Mouse (Mus musculus): Measurements from ENCODE around the gene Aff4. TPM values are rescaled to one million over a fixed set of nuclear protein-coding genes. Genes with fewer than 3 reads are reported as not detected.

Aff4 gene
- total and polyA plus RNA-seq, 3 experiments: 4.5 to 246 (median 86.2) TPM

GRCm38 (mm10) chr11:53469968-53470695, 119.5 kb downstream of the Aff4 start, which contains the start of gene Gm9837:
Gm9837 (minus strand) TSS chr11:53470479.
- DNase-seq (ENCODE audit: low spot score) (peak; percentile 73), ATAC-seq (ENCODE audit: extremely low read depth, insufficient number of reproducible peaks, low FRiP score, poor library complexity, severe bottlenecking) (no peak)
- Histone ChIP-seq H3K4me1 (ENCODE audit: insufficient read depth, low read depth, low read length) (peaks cover 43% of the 10 kb centered on the region), H3K27me3 (ENCODE audit: insufficient read depth, low read length) (peaks cover 65% of the 10 kb centered on the region), H3K4me3 (ENCODE audit: low read depth, low read length) (peak within 1 kb of the TSS; percentile 46; the same call in 1 of the 2 replicates), H3K36me3 (replicated peaks) (no peaks in the 10 kb centered on the region), H3K9me3 (replicated peaks) (no peaks in the 10 kb centered on the region)
- peak; percentile 88 for TF ChIP-seq CTCF (IDR thresholded peaks at IDR 0.05; ENCODE audit: low read depth, low read length)
- TF ChIP-seq GATA1 (IDR thresholded peaks at IDR 0.05; ENCODE audit: borderline replicate concordance, low read length): no peak

Other genes with a start within 250 kb of the Aff4 start
- 279 and 280 TPM in 2 replicates for gene Hspa4, start 50.4 kb upstream of the Aff4 start, total RNA-seq (2014; fragmentation: Nextera tagmentation)
- 327 and 391 TPM in 2 replicates for gene Hspa4, start 50.4 kb upstream of the Aff4 start, total RNA-seq (2017)
- 55.9 and 57.1 TPM in 2 replicates for gene Hspa4, start 50.4 kb upstream of the Aff4 start, polyA plus RNA-seq (2012)
- gene Zcchc10, start 26.2 kb upstream of the Aff4 start, total RNA-seq (2014; fragmentation: Nextera tagmentation): 22.6 and 30.5 TPM in 2 replicates
- gene Zcchc10, start 26.2 kb upstream of the Aff4 start, total RNA-seq (2017): 5.1 and 8.8 TPM in 2 replicates
- 2.6 and 2.8 TPM in 2 replicates for gene Zcchc10, start 26.2 kb upstream of the Aff4 start, polyA plus RNA-seq (2012)
- not detected in 2 replicates for gene Leap2, start 72.3 kb downstream of the Aff4 start, total RNA-seq (2014; fragmentation: Nextera tagmentation)
- gene Leap2, start 72.3 kb downstream of the Aff4 start, total RNA-seq (2017): not detected in 2 replicates
- gene Leap2, start 72.3 kb downstream of the Aff4 start, polyA plus RNA-seq (2012): not detected in 2 replicates
- gene Uqcrq, start 80.0 kb downstream of the Aff4 start, total RNA-seq (2014; fragmentation: Nextera tagmentation): 63.3 and 67.6 TPM in 2 replicates
- gene Uqcrq, start 80.0 kb downstream of the Aff4 start, total RNA-seq (2017): 25.6 and 30.4 TPM in 2 replicates
- gene Uqcrq, start 80.0 kb downstream of the Aff4 start, polyA plus RNA-seq (2012): 167 and 193 TPM in 2 replicates
- 1.8 TPM in 1 of 2 replicates, not detected in the other for gene Gdf9, start 80.2 kb downstream of the Aff4 start, total RNA-seq (2014; fragmentation: Nextera tagmentation)
- gene Gdf9, start 80.2 kb downstream of the Aff4 start, total RNA-seq (2017): 0.38 and 1.2 TPM in 2 replicates
- gene Gdf9, start 80.2 kb downstream of the Aff4 start, polyA plus RNA-seq (2012): 0.10 TPM in 1 of 2 replicates, not detected in the other
- gene Gm10447, start 106.3 kb downstream of the Aff4 start, total RNA-seq (2014; fragmentation: Nextera tagmentation): not detected in 2 replicates
- gene Gm10447, start 106.3 kb downstream of the Aff4 start, total RNA-seq (2017): not detected in 2 replicates
- not detected in 2 replicates for gene Gm10447, start 106.3 kb downstream of the Aff4 start, polyA plus RNA-seq (2012)
- not detected in 2 replicates for gene Shroom1, start 106.4 kb downstream of the Aff4 start, total RNA-seq (2014; fragmentation: Nextera tagmentation)
- 0.11 TPM in 1 of 2 replicates, not detected in the other for gene Shroom1, start 106.4 kb downstream of the Aff4 start, total RNA-seq (2017)
- not detected in 2 replicates for gene Shroom1, start 106.4 kb downstream of the Aff4 start, polyA plus RNA-seq (2012)
- gene Gm9837, start 119.6 kb downstream of the Aff4 start, total RNA-seq (2014; fragmentation: Nextera tagmentation): not detected in 2 replicates
- 0.16 TPM in 1 of 2 replicates, not detected in the other for gene Gm9837, start 119.6 kb downstream of the Aff4 start, total RNA-seq (2017)
- not detected in 2 replicates for gene Gm9837, start 119.6 kb downstream of the Aff4 start, polyA plus RNA-seq (2012)
- gene Gm9945, start 129.3 kb downstream of the Aff4 start, total RNA-seq (2014; fragmentation: Nextera tagmentation): not detected in 2 replicates
- gene Gm9945, start 129.3 kb downstream of the Aff4 start, total RNA-seq (2017): 0.29 and 0.76 TPM in 2 replicates
- 0.27 TPM in 1 of 2 replicates, not detected in the other for gene Gm9945, start 129.3 kb downstream of the Aff4 start, polyA plus RNA-seq (2012)
- gene Sowaha, start 129.4 kb downstream of the Aff4 start, total RNA-seq (2014; fragmentation: Nextera tagmentation): 6.8 TPM in 2 replicates
- 2.1 and 3.0 TPM in 2 replicates for gene Sowaha, start 129.4 kb downstream of the Aff4 start, total RNA-seq (2017)
- 4.9 and 6.1 TPM in 2 replicates for gene Sowaha, start 129.4 kb downstream of the Aff4 start, polyA plus RNA-seq (2012)
- 186 and 202 TPM in 2 replicates for gene Sept8, start 168.4 kb downstream of the Aff4 start, total RNA-seq (2014; fragmentation: Nextera tagmentation)
- gene Sept8, start 168.4 kb downstream of the Aff4 start, total RNA-seq (2017): 156 and 172 TPM in 2 replicates
- gene Sept8, start 168.4 kb downstream of the Aff4 start, polyA plus RNA-seq (2012): 124 and 136 TPM in 2 replicates
- gene Kif3a, start 216.5 kb downstream of the Aff4 start, total RNA-seq (2014; fragmentation: Nextera tagmentation): 20.2 and 22.3 TPM in 2 replicates
- gene Kif3a, start 216.5 kb downstream of the Aff4 start, total RNA-seq (2017): 25.7 and 27.5 TPM in 2 replicates
- 11.2 and 12.0 TPM in 2 replicates for gene Kif3a, start 216.5 kb downstream of the Aff4 start, polyA plus RNA-seq (2012)

Measured in G1E (cell line).